In genomic region chr6:119389089-119389488, GRCm38 (mm10) we compare ENCODE assay signal across 8 mouse cellular contexts. TPM values are rescaled to one million over a fixed set of nuclear protein-coding genes. Genes with fewer than 3 reads are reported as not detected.
DNase-seq lines count a peak whose midpoint lies in the region; ATAC-seq and TF ChIP-seq lines count a peak whose summit lies in the region.

No protein-coding gene starts in this region.

- no peak for TF ChIP-seq CTCF in kidney, adult 2 months (conservative IDR thresholded peaks at IDR 0.05; ENCODE audit: insufficient read depth, insufficient read length, low read depth, low read length)

- H3K27ac ChIP-seq in kidney, adult 2 months (ENCODE audit: insufficient read depth, low read depth, low read length): peak overlapping the region; percentile 97
- peak overlapping the region; percentile 45 for H3K27ac ChIP-seq in brown adipose tissue, adult 24 weeks (replicated peaks; ENCODE audit: low read depth, low read length)
- H3K27ac ChIP-seq in hindbrain, embryonic 14.5 days: peak overlapping the region; percentile 95
- H3K27ac ChIP-seq in midbrain, embryonic 13.5 days: peak overlapping the region; percentile 94

- peak overlapping the region; percentile 98 for H3K4me3 ChIP-seq in kidney, adult 2 months (ENCODE audit: insufficient read depth, low read depth, low read length)
- peak overlapping the region; percentile 72 for H3K4me3 ChIP-seq in brown adipose tissue, adult 24 weeks (ENCODE audit: insufficient read depth, low read depth, low read length)
- H3K4me3 ChIP-seq in hindbrain, embryonic 14.5 days (replicated peaks; ENCODE audit: low read length): peak overlapping the region; percentile 77
- H3K4me3 ChIP-seq in midbrain, embryonic 13.5 days (replicated peaks): peak overlapping the region; percentile 77

- H3K9me3 ChIP-seq in hindbrain, embryonic 14.5 days (ENCODE audit: control insufficient read depth, low read length): no peaks in the 10 kb centered on the region
- H3K9me3 ChIP-seq in midbrain, embryonic 13.5 days: no peaks in the 10 kb centered on the region

- 0 out of 2 replicates have a peak, but pooled peaks cover 5% of the 10 kb centered on the region for H3K4me1 ChIP-seq in kidney, adult 2 months (ENCODE audit: control insufficient read depth, insufficient read depth, low read length)
- H3K4me1 ChIP-seq in brown adipose tissue, adult 24 weeks (ENCODE audit: control insufficient read depth, insufficient read depth, insufficient read length, low read length): peaks cover 21% of the 10 kb centered on the region
- peaks cover 28% of the 10 kb centered on the region for H3K4me1 ChIP-seq in hindbrain, embryonic 14.5 days (replicated peaks; ENCODE audit: control insufficient read depth, insufficient read depth, low read length)
- peaks cover 32% of the 10 kb centered on the region for H3K4me1 ChIP-seq in midbrain, embryonic 13.5 days (replicated peaks)

- H3K27me3 ChIP-seq in kidney, adult 2 months (replicated peaks; ENCODE audit: control insufficient read depth, insufficient read depth, low read length): no peaks in the 10 kb centered on the region
- H3K27me3 ChIP-seq in hindbrain, embryonic 14.5 days (ENCODE audit: control insufficient read depth, insufficient read depth, low read length): no peaks in the 10 kb centered on the region
- no peaks in the 10 kb centered on the region for H3K27me3 ChIP-seq in midbrain, embryonic 13.5 days

- ATAC-seq in hindbrain, embryonic 14.5 days (ENCODE audit: low FRiP score): peak; percentile 23; the same call in 1 of the 2 replicates
- ATAC-seq in midbrain, embryonic 13.5 days: peak; percentile 15

- H3K9ac ChIP-seq in hindbrain, embryonic 14.5 days: peak overlapping the region; percentile 66
- H3K9ac ChIP-seq in midbrain, embryonic 13.5 days (replicated peaks): peak overlapping the region; percentile 61

- no peak for DNase-seq in kidney, adult 2 months
- DNase-seq in kidney, adult 8-10 months: no peak
- peak; percentile 66 for DNase-seq in hindbrain, embryonic 14.5 days (ENCODE audit: low spot score)
- no peak for DNase-seq in right cerebral cortex, postnatal 36 days (ENCODE audit: low spot score in 2 of 2)
- no peak for DNase-seq in left cerebral cortex, postnatal 25 days (ENCODE audit: low spot score in 2 of 2)
- no peak for DNase-seq in gastrocnemius, adult 18-20 months (ENCODE audit: low spot score)

- no peaks in the 10 kb centered on the region for H3K36me3 ChIP-seq in kidney, adult 2 months (ENCODE audit: control insufficient read depth, insufficient read depth, low read length)
- no peaks in the 10 kb centered on the region for H3K36me3 ChIP-seq in hindbrain, embryonic 14.5 days (replicated peaks; ENCODE audit: control insufficient read depth, insufficient read depth)
- no peaks in the 10 kb centered on the region for H3K36me3 ChIP-seq in midbrain, embryonic 13.5 days

- TF ChIP-seq POLR2A in kidney, adult 2 months (IDR thresholded peaks at IDR 0.05; ENCODE audit: low read depth, low read length): no peak

- intact Hi-C loops in left cerebral cortex, postnatal 25 days (cut with DNase I): no loop called here

- H3K4me2 ChIP-seq in hindbrain, embryonic 14.5 days (replicated peaks): peak overlapping the region; percentile 64
- H3K4me2 ChIP-seq in midbrain, embryonic 13.5 days (replicated peaks): peak overlapping the region; percentile 56

- WGBS in kidney, adult 2 months: 10% methylated on average over 10 of the region's 10 CpGs
- 22% methylated on average over 10 of the region's 10 CpGs for WGBS in hindbrain, embryonic 14.5 days
- 20% methylated on average over 10 of the region's 10 CpGs for whole genome bisulfite sequencing in midbrain, embryonic 13.5 days

RNA-seq across cellular contexts. Expression of gene Adipor2, which starts 28.4 kb away (rescaled TPM):
- polyA plus RNA-seq in kidney, adult 2 months (2012; rRNA removed): 65.7 and 66.6 TPM in 2 replicates
- 370 and 390 TPM in 2 replicates for polyA plus RNA-seq in brown adipose tissue, adult 24 weeks (2012; ENCODE audit: insufficient read depth, insufficient read length, missing spikeins)
- 27.3 and 27.8 TPM in 2 replicates for polyA plus RNA-seq in hindbrain, embryonic 14.5 days (2014; fragmentation: Nextera tagmentation; extraction: Ambion mirVana)
- polyA plus RNA-seq in midbrain, embryonic 13.5 days (2015; fragmentation: Nextera tagmentation; extraction: Ambion mirVana): 38.1 and 39.9 TPM in 2 replicates
- total RNA-seq in left cerebral cortex, postnatal 25 days (2021): 10 to 100 TPM; 36.6 to 40.2 TPM
- 10 to 100 TPM; 89.2 to 93.1 TPM for total RNA-seq in gastrocnemius, adult 18-20 months (2021)

RNA-seq across cellular contexts. Expression of gene Lrtm2, which starts 58.5 kb away (rescaled TPM):
- polyA plus RNA-seq in kidney, adult 2 months (2012; rRNA removed): 3.0 and 4.1 TPM in 2 replicates
- polyA plus RNA-seq in brown adipose tissue, adult 24 weeks (2012; ENCODE audit: insufficient read depth, insufficient read length, missing spikeins): 0.54 TPM in 1 of 2 replicates, not detected in the other
- polyA plus RNA-seq in hindbrain, embryonic 14.5 days (2014; fragmentation: Nextera tagmentation; extraction: Ambion mirVana): 7.8 and 13.2 TPM in 2 replicates
- 3.6 and 3.8 TPM in 2 replicates for polyA plus RNA-seq in midbrain, embryonic 13.5 days (2015; fragmentation: Nextera tagmentation; extraction: Ambion mirVana)
- 10 to 100 TPM; 52.0 to 56.5 TPM for total RNA-seq in left cerebral cortex, postnatal 25 days (2021)
- total RNA-seq in gastrocnemius, adult 18-20 months (2021): 1 to 10 TPM in 1 of 2 experiments, under 1 TPM in 1; 0.33 to 2.4 TPM

Comparison
In these comparisons a context has a peak if more than half of its experiments do, and no peak if none do; other contexts are left out.
1. H3K27ac ChIP-seq: peak in every context shown above with its lines; median percentile 97 in kidney, adult 2 months; 95 in hindbrain, embryonic 14.5 days; 94 in midbrain, embryonic 13.5 days; 45 in brown adipose tissue, adult 24 weeks.